26 mouse cellular contexts compared by ENCODE assay signal in genomic region chr7:139276150-139276549, GRCm38 (mm10). TPM values are rescaled to one million over a fixed set of nuclear protein-coding genes. Genes with fewer than 3 reads are reported as not detected.
DNase-seq lines count a peak whose midpoint lies in the region; ATAC-seq and TF ChIP-seq lines count a peak whose summit lies in the region.
"Had no signal": no experiment of that assay in that cellular context is flagged by ENCODE, and none has a peak within 500 bp of the region (broad histone marks: within the 10 kb centered on the region; RNA-seq: fewer than 3 reads in every experiment).

No protein-coding gene starts in this region.

- no peak for ATAC-seq in forebrain, embryonic 15.5 days (replicated peaks)
- no peak for ATAC-seq in forebrain, embryonic 11.5 days (replicated peaks; ENCODE audit: low FRiP score)
- no peak for ATAC-seq in neural tube, embryonic 13.5 days (ENCODE audit: low read depth)
- no peak for ATAC-seq in neural tube, embryonic 15.5 days (ENCODE audit: low FRiP score)
- no peak for ATAC-seq in embryonic facial prominence, embryonic 15.5 days (ENCODE audit: insufficient number of reproducible peaks, low FRiP score, low TSS enrichment, low read depth)
- no peak for ATAC-seq in stomach, postnatal 0 days (ENCODE audit: low FRiP score, low TSS enrichment)
- ATAC-seq: CD4-positive, CD25-positive, alpha-beta regulatory T cell, adult 4 months; midbrain, embryonic 15.5 days had no signal

- no peaks in the 10 kb centered on the region for H3K27me3 ChIP-seq in forebrain, embryonic 15.5 days
- no peaks in the 10 kb centered on the region for H3K27me3 ChIP-seq in forebrain, embryonic 11.5 days (ENCODE audit: control insufficient read depth, insufficient read depth, low read length)
- H3K27me3 ChIP-seq in neural tube, embryonic 13.5 days = no peaks in the 10 kb centered on the region
- no peaks in the 10 kb centered on the region for H3K27me3 ChIP-seq in neural tube, embryonic 15.5 days (replicated peaks)
- no peaks in the 10 kb centered on the region for H3K27me3 ChIP-seq in embryonic facial prominence, embryonic 15.5 days
- H3K27me3 ChIP-seq in stomach, postnatal 0 days (ENCODE audit: control insufficient read depth, insufficient read depth, low read length) = no peaks in the 10 kb centered on the region
- H3K27me3 ChIP-seq: heart, embryonic 15.5 days; hindbrain, embryonic 12.5 days; midbrain, embryonic 15.5 days; stomach, embryonic 15.5 days had no signal

- H3K9me3 ChIP-seq in forebrain, embryonic 15.5 days = no peaks in the 10 kb centered on the region
- no peaks in the 10 kb centered on the region for H3K9me3 ChIP-seq in forebrain, embryonic 11.5 days (ENCODE audit: control insufficient read depth, low read length)
- no peaks in the 10 kb centered on the region for H3K9me3 ChIP-seq in neural tube, embryonic 13.5 days
- H3K9me3 ChIP-seq in neural tube, embryonic 15.5 days (replicated peaks) = no peaks in the 10 kb centered on the region
- H3K9me3 ChIP-seq in embryonic facial prominence, embryonic 15.5 days (replicated peaks) = no peaks in the 10 kb centered on the region
- no peaks in the 10 kb centered on the region for H3K9me3 ChIP-seq in stomach, postnatal 0 days (ENCODE audit: control insufficient read depth, low read length)
- H3K9me3 ChIP-seq: heart, embryonic 15.5 days; hindbrain, embryonic 12.5 days; midbrain, embryonic 10.5 days; midbrain, embryonic 15.5 days; stomach, embryonic 15.5 days had no signal

- no peak for TF ChIP-seq EP300 in stomach, postnatal 0 days (optimal IDR thresholded peaks at IDR 0.05)

- no peak overlapping the region for H3K9ac ChIP-seq in forebrain, embryonic 15.5 days (replicated peaks)
- no peak overlapping the region for H3K9ac ChIP-seq in forebrain, embryonic 11.5 days (ENCODE audit: low read length)
- H3K9ac ChIP-seq in neural tube, embryonic 13.5 days = no peak overlapping the region
- no peak overlapping the region for H3K9ac ChIP-seq in neural tube, embryonic 15.5 days (replicated peaks)
- H3K9ac ChIP-seq in embryonic facial prominence, embryonic 15.5 days = no peak overlapping the region
- 0 out of 2 replicates have a peak overlapping the region, but pooled peaks have one; percentile 18 for H3K9ac ChIP-seq in stomach, postnatal 0 days (ENCODE audit: low read length)
- H3K9ac ChIP-seq: heart, embryonic 15.5 days; hindbrain, embryonic 12.5 days; liver, embryonic 14.5 days; midbrain, embryonic 15.5 days; stomach, embryonic 15.5 days had no signal

- H3K4me2 ChIP-seq in forebrain, embryonic 15.5 days (replicated peaks) = no peak overlapping the region
- no peak overlapping the region for H3K4me2 ChIP-seq in forebrain, embryonic 11.5 days (ENCODE audit: low read depth, low read length, severe bottlenecking)
- no peak overlapping the region for H3K4me2 ChIP-seq in neural tube, embryonic 13.5 days
- H3K4me2 ChIP-seq in neural tube, embryonic 15.5 days = no peak overlapping the region
- H3K4me2 ChIP-seq in embryonic facial prominence, embryonic 15.5 days (replicated peaks) = no peak overlapping the region
- no peak overlapping the region for H3K4me2 ChIP-seq in stomach, postnatal 0 days (replicated peaks; ENCODE audit: low read depth)
- H3K4me2 ChIP-seq: heart, embryonic 15.5 days; hindbrain, embryonic 12.5 days; midbrain, embryonic 15.5 days; stomach, embryonic 15.5 days had no signal

- intact Hi-C loops in heart, postnatal 36 days (cut with DNase I) = loop anchor here (2.0 kb wide), 1 partner anchor 23 kb away; no protein-coding TSS in a partner anchor

- H3K4me3 ChIP-seq in forebrain, embryonic 15.5 days = no peak overlapping the region
- H3K4me3 ChIP-seq in forebrain, embryonic 11.5 days (ENCODE audit: low read depth, low read length) = no peak overlapping the region
- H3K4me3 ChIP-seq in neural tube, embryonic 13.5 days = no peak overlapping the region
- no peak overlapping the region for H3K4me3 ChIP-seq in neural tube, embryonic 15.5 days (replicated peaks)
- no peak overlapping the region for H3K4me3 ChIP-seq in embryonic facial prominence, embryonic 15.5 days (replicated peaks)
- H3K4me3 ChIP-seq in stomach, postnatal 0 days (ENCODE audit: low read depth, low read length) = no peak overlapping the region
- H3K4me3 ChIP-seq: heart, embryonic 15.5 days; hindbrain, embryonic 12.5 days; midbrain, embryonic 10.5 days; midbrain, embryonic 15.5 days; stomach, embryonic 15.5 days had no signal

- 78% methylated on average over 10 of the region's 10 CpGs for WGBS in forebrain, embryonic 15.5 days
- 93% methylated on average over 10 of the region's 10 CpGs for WGBS in forebrain, embryonic 11.5 days
- 88% methylated on average over 10 of the region's 10 CpGs for WGBS in neural tube, embryonic 13.5 days
- WGBS in neural tube, embryonic 15.5 days = 83% methylated on average over 10 of the region's 10 CpGs
- 63% methylated on average over 10 of the region's 10 CpGs for WGBS in embryonic facial prominence, embryonic 15.5 days
- WGBS in stomach, postnatal 0 days = 85% methylated on average over 10 of the region's 10 CpGs

- H3K27ac ChIP-seq in forebrain, embryonic 15.5 days (replicated peaks) = peak overlapping the region; percentile 44
- no peak overlapping the region for H3K27ac ChIP-seq in forebrain, embryonic 11.5 days (ENCODE audit: low read depth, low read length)
- H3K27ac ChIP-seq in neural tube, embryonic 13.5 days (replicated peaks) = peak overlapping the region; percentile 56; the same call in 1 of the 2 replicates
- H3K27ac ChIP-seq in neural tube, embryonic 15.5 days (replicated peaks) = no peak overlapping the region
- H3K27ac ChIP-seq in embryonic facial prominence, embryonic 15.5 days (replicated peaks) = 0 out of 2 replicates have a peak overlapping the region, but pooled peaks have one; percentile 73
- H3K27ac ChIP-seq in stomach, postnatal 0 days (replicated peaks) = no peak overlapping the region
- H3K27ac ChIP-seq: hindbrain, embryonic 12.5 days; liver, embryonic 14.5 days; macrophage; midbrain, embryonic 10.5 days; midbrain, embryonic 15.5 days had no signal

- H3K4me1 ChIP-seq in forebrain, embryonic 15.5 days = peaks cover 29% of the 10 kb centered on the region
- H3K4me1 ChIP-seq in forebrain, embryonic 11.5 days (replicated peaks; ENCODE audit: control insufficient read depth, insufficient read depth, low read length) = no peaks in the 10 kb centered on the region
- peaks cover 51% of the 10 kb centered on the region for H3K4me1 ChIP-seq in neural tube, embryonic 13.5 days (replicated peaks)
- peaks cover 31% of the 10 kb centered on the region for H3K4me1 ChIP-seq in neural tube, embryonic 15.5 days
- peaks cover 70% of the 10 kb centered on the region for H3K4me1 ChIP-seq in embryonic facial prominence, embryonic 15.5 days
- H3K4me1 ChIP-seq in stomach, postnatal 0 days (replicated peaks; ENCODE audit: control insufficient read depth, insufficient read depth) = peaks cover 19% of the 10 kb centered on the region

- no peaks in the 10 kb centered on the region for H3K36me3 ChIP-seq in forebrain, embryonic 15.5 days
- no peaks in the 10 kb centered on the region for H3K36me3 ChIP-seq in forebrain, embryonic 11.5 days (ENCODE audit: control insufficient read depth, insufficient read depth, low read length)
- H3K36me3 ChIP-seq in neural tube, embryonic 13.5 days = no peaks in the 10 kb centered on the region
- H3K36me3 ChIP-seq in neural tube, embryonic 15.5 days = no peaks in the 10 kb centered on the region
- H3K36me3 ChIP-seq in embryonic facial prominence, embryonic 15.5 days = no peaks in the 10 kb centered on the region
- no peaks in the 10 kb centered on the region for H3K36me3 ChIP-seq in stomach, postnatal 0 days (ENCODE audit: control insufficient read depth, insufficient read depth, low read length)
- H3K36me3 ChIP-seq: heart, embryonic 15.5 days; hindbrain, embryonic 12.5 days; midbrain, embryonic 10.5 days; midbrain, embryonic 15.5 days; stomach, embryonic 15.5 days had no signal

- TF ChIP-seq CTCF in stomach, postnatal 0 days (IDR thresholded peaks at IDR 0.05; ENCODE audit: low read depth) = no peak

- no peak for DNase-seq in forebrain, embryonic 11.5 days (ENCODE audit: low spot score)
- no peak for DNase-seq in stomach, postnatal 0 days (ENCODE audit: low spot score)
- no peak for DNase-seq in heart, postnatal 36 days
- DNase-seq: adrenal gland, postnatal 36 days; cerebellum, adult 2 months; cerebellum, postnatal 14 days; gastrocnemius, postnatal 10 days; kidney, adult 11 months; kidney, postnatal 14 days; liver; lung, adult 2 months; lung, postnatal 10 days; right cerebral cortex, postnatal 14 days; thymus, postnatal 14 days had no signal

RNA-seq across cellular contexts. Expression of gene Pwwp2b, which starts 27.9 kb away (rescaled TPM):
- polyA plus RNA-seq in forebrain, embryonic 15.5 days (2015; fragmentation: Nextera tagmentation; extraction: Ambion mirVana) = 5.1 and 5.9 TPM in 2 replicates
- polyA plus RNA-seq in forebrain, embryonic 11.5 days (2014; fragmentation: Nextera tagmentation; extraction: Ambion mirVana) = 3.6 and 4.2 TPM in 2 replicates
- polyA plus RNA-seq in neural tube, embryonic 13.5 days (2015; fragmentation: Nextera tagmentation; extraction: Ambion mirVana) = 5.5 and 6.6 TPM in 2 replicates
- polyA plus RNA-seq in neural tube, embryonic 15.5 days (2015; fragmentation: Nextera tagmentation; extraction: Ambion mirVana) = 5.8 and 8.4 TPM in 2 replicates
- polyA plus RNA-seq in embryonic facial prominence, embryonic 15.5 days (2015; fragmentation: Nextera tagmentation; extraction: Ambion mirVana) = 16.1 and 18.9 TPM in 2 replicates
- 16.0 and 17.2 TPM in 2 replicates for polyA plus RNA-seq in stomach, postnatal 0 days (2015; fragmentation: Nextera tagmentation; extraction: Ambion mirVana)
- total RNA-seq in heart, postnatal 36 days (2021) = 1 to 10 TPM; 9.5 to 9.7 TPM

Comparison
In these comparisons a context has a peak if more than half of its experiments do, and no peak if none do; other contexts are left out.
1. H3K27ac ChIP-seq: peak in forebrain, embryonic 15.5 days (single experiment), neural tube, embryonic 13.5 days (single experiment) and embryonic facial prominence, embryonic 15.5 days (single experiment); none in forebrain, embryonic 11.5 days (single experiment), neural tube, embryonic 15.5 days (single experiment) and stomach, postnatal 0 days (single experiment).